Mouse (Mus musculus) megakaryocyte, embryonic 14.5 days (primary cell): Measurements from ENCODE around the gene Slc3a1.

ENCODE experiments used
- FLI1 ChIP-seq: IDR thresholded peaks from 2 replicates; pipeline ENCODE4 v1.6.1; 2012; ENCODE audit warnings: low read length, inconsistent platforms, mixed read lengths
- GATA1 ChIP-seq: IDR thresholded peaks from 3 replicates; pipeline ENCODE4 v1.6.1; 2012; ENCODE audit warnings: mixed read lengths, low read length, inconsistent platforms, borderline replicate concordance

GRCm38 (mm10) chr17:85101751-85102150, 73.6 kb downstream of the Slc3a1 start:
- no peak for TF ChIP-seq GATA1
- TF ChIP-seq FLI1 = no peak
